Mouse (Mus musculus) liver, embryonic 13.5 days (tissue): Measurements from ENCODE around the gene Fcf1. TPM values are rescaled to one million over a fixed set of nuclear protein-coding genes. Genes with fewer than 3 reads are reported as not detected.

ENCODE experiments used
- ATAC-seq: fragments of 200-750 bp; cut with Nextera tagmentation; 2 replicates; pipeline ENCODE4 v1.8.0; 2017; ENCODE audit warnings: low read depth, mild to moderate bottlenecking, moderate number of reproducible peaks, moderate library complexity
- DNase-seq: peaks from one replicate; pipeline ENCODE4 v3.0.0; 2022
- H3K27ac ChIP-seq: fragments of 300-500 bp; sonication (generic); 2 replicates; pipeline ENCODE4 v1.5.1; 2015; ENCODE audit warnings: moderate library complexity, mild to moderate bottlenecking, inconsistent platforms
- H3K27me3 ChIP-seq: fragments of 300-500 bp; sonication (generic); 2 replicates; pipeline ENCODE4 v1.6.1; 2015; ENCODE audit warnings: mild to moderate bottlenecking, inconsistent platforms
- H3K36me3 ChIP-seq: fragments of 300-500 bp; sonication (generic); 2 replicates; pipeline ENCODE4 v1.6.1; 2015; ENCODE audit warnings: mild to moderate bottlenecking, inconsistent platforms
- H3K4me1 ChIP-seq: fragments of 300-500 bp; sonication (generic); replicated peaks from 2 replicates; pipeline ENCODE4 v1.6.1; 2015; ENCODE audit warnings: inconsistent platforms
- H3K4me2 ChIP-seq: fragments of 300-500 bp; sonication (generic); 2 replicates; pipeline ENCODE4 v1.6.1; 2015; ENCODE audit warnings: inconsistent platforms, mild to moderate bottlenecking, moderate library complexity
- H3K4me3 ChIP-seq: fragments of 300-500 bp; sonication (generic); replicated peaks from 2 replicates; pipeline ENCODE4 v1.5.1; 2015; ENCODE audit warnings: mild to moderate bottlenecking, inconsistent platforms
- H3K9ac ChIP-seq: fragments of 300-500 bp; sonication (generic); 2 replicates; pipeline ENCODE4 v1.6.1; 2015; ENCODE audit warnings: mild to moderate bottlenecking, inconsistent platforms
- H3K9me3 ChIP-seq: fragments of 300-500 bp; sonication (generic); replicated peaks from 2 replicates; pipeline ENCODE4 v1.6.1; 2016; ENCODE audit warnings: inconsistent platforms
- WGBS: fragments of 180-500 bp; shearing (Covaris S2); methylation state at CpG from one replicate; pipeline ENCODE4 v1.1.7; 2015; ENCODE audit not compliant: insufficient replicate concordance; 5-methylcytosine and 5-hydroxymethylcytosine counted together
- polyA plus RNA-seq: library from polyadenylated mRNA; unstranded; fragments of >200 nt; fragmentation: Nextera tagmentation; extraction: Ambion mirVana; gene quantifications from 2 replicates; pipeline ENCODE4 v1.2.1, GENCODE M21; 2015

Fcf1 gene
- polyA plus RNA-seq, 1 experiment from 2014 or later, result 134 TPM

- ATAC-seq (no peak), DNase-seq (no peak)
- Histone ChIP-seq H3K4me3 (no peak overlapping the region), H3K27ac (no peak overlapping the region), H3K4me1 (peaks cover 11% of the 10 kb centered on the region), H3K4me2 (no peak overlapping the region), H3K27me3 (no peaks in the 10 kb centered on the region), H3K36me3 (peaks cover 45% of the 10 kb centered on the region), H3K9ac (no peak overlapping the region), H3K9me3 (no peaks in the 10 kb centered on the region)
- 82% methylated on average over 2 of the region's 2 CpGs for WGBS
Observed at GRCm38 (mm10) chr12:85010541-85010940, 39.8 kb downstream of the Fcf1 start.

- DNase-seq, result peak; percentile 41
- peak; percentile 85 for ATAC-seq
- peaks cover 11% of the 10 kb centered on the region for H3K4me1 ChIP-seq
- no peak overlapping the region for H3K27ac ChIP-seq
- H3K27me3 ChIP-seq, result no peaks in the 10 kb centered on the region
- WGBS, result 30% methylated on average over 2 of the region's 2 CpGs
- peaks cover 59% of the 10 kb centered on the region for H3K36me3 ChIP-seq
- H3K4me3 ChIP-seq, result no peak overlapping the region
- H3K9ac ChIP-seq, result no peak overlapping the region
- no peaks in the 10 kb centered on the region for H3K9me3 ChIP-seq
- no peak overlapping the region for H3K4me2 ChIP-seq
Observed at GRCm38 (mm10) chr12:85012185-85012584, 41.5 kb downstream of the Fcf1 start.

GRCm38 (mm10) chr12:85022071-85022470, 51.4 kb downstream of the Fcf1 start:
- ATAC-seq, result no peak

GRCm38 (mm10) chr12:85032710-85033109, 62.0 kb downstream of the Fcf1 start:
- peaks cover 46% of the 10 kb centered on the region for H3K36me3 ChIP-seq
- peak; percentile 26 for DNase-seq
- no peak for ATAC-seq
- no peaks in the 10 kb centered on the region for H3K9me3 ChIP-seq
- WGBS, result 77% methylated on average over 2 of the region's 2 CpGs
- H3K9ac ChIP-seq, result no peak overlapping the region
- no peak overlapping the region for H3K4me2 ChIP-seq
- H3K4me1 ChIP-seq, result no peaks in the 10 kb centered on the region
- H3K4me3 ChIP-seq, result no peak overlapping the region
- H3K27ac ChIP-seq, result no peak overlapping the region
- H3K27me3 ChIP-seq, result no peaks in the 10 kb centered on the region

More at GRCm38 (mm10) chr12:85022071-85022470, 51.4 kb downstream of the Fcf1 start:
- H3K4me2 ChIP-seq, result no peak overlapping the region
- H3K27ac ChIP-seq, result no peak overlapping the region
- no peak for DNase-seq
- no peaks in the 10 kb centered on the region for H3K9me3 ChIP-seq
- 0 out of 2 replicates have a peak, but pooled peaks cover 3% of the 10 kb centered on the region for H3K4me1 ChIP-seq
- 90% methylated on average over 1 of the region's 1 CpGs for WGBS
- H3K9ac ChIP-seq, result no peak overlapping the region
- H3K27me3 ChIP-seq, result no peaks in the 10 kb centered on the region
- H3K4me3 ChIP-seq, result no peak overlapping the region
- peaks cover 18% of the 10 kb centered on the region; the same call in 1 of the 2 replicates for H3K36me3 ChIP-seq

Other genes starting within 250 kb of the Fcf1 start
- gene Npc2, start 197.7 kb upstream of the Fcf1 start, polyA plus RNA-seq, result 23.5 and 24.5 TPM in 2 replicates
- gene Isca2, start 197.6 kb upstream of the Fcf1 start, polyA plus RNA-seq, result 105 and 111 TPM in 2 replicates
- 0.10 and 0.15 TPM in 2 replicates for gene Ltbp2, start 94.4 kb upstream of the Fcf1 start, polyA plus RNA-seq
- 13.3 and 16.9 TPM in 2 replicates for gene Arel1, start within 50 bp of the Fcf1 start, polyA plus RNA-seq
- gene Ylpm1, start 25.4 kb downstream of the Fcf1 start, polyA plus RNA-seq, result 9.2 TPM in 2 replicates
- gene Prox2, start 139.9 kb downstream of the Fcf1 start, polyA plus RNA-seq, result 3.0 and 3.1 TPM in 2 replicates
- gene Dlst, start 139.9 kb downstream of the Fcf1 start, polyA plus RNA-seq, result 80.7 and 93.4 TPM in 2 replicates
- 0.73 and 0.74 TPM in 2 replicates for gene Rps6kl1, start 180.4 kb downstream of the Fcf1 start, polyA plus RNA-seq
- 0.50 and 0.60 TPM in 2 replicates for gene Pgf, start 206.9 kb downstream of the Fcf1 start, polyA plus RNA-seq
- gene Eif2b2, start 248.6 kb downstream of the Fcf1 start, polyA plus RNA-seq, result 49.4 and 49.9 TPM in 2 replicates